Mouse (Mus musculus) lung, postnatal 0 days (tissue): ENCODE measurements at regions not wholly inside any gene's neighbourhood (a gene's known extent, or its start where the extent isn't known, plus 50 kb on each side); places are given as distances from the start of the nearest gene placed in this dataset.

ENCODE experiments used
- CTCF ChIP-seq: IDR thresholded peaks from 2 replicates; pipeline ENCODE4 v1.5.1; 2016; ENCODE audit warnings: antibody characterized with exemption, mild to moderate bottlenecking
- EP300 ChIP-seq: IDR thresholded peaks from 2 replicates; pipeline ENCODE4 v1.6.1; 2016; ENCODE audit warnings: antibody characterized with exemption, mild to moderate bottlenecking, control low read depth

DNA sequence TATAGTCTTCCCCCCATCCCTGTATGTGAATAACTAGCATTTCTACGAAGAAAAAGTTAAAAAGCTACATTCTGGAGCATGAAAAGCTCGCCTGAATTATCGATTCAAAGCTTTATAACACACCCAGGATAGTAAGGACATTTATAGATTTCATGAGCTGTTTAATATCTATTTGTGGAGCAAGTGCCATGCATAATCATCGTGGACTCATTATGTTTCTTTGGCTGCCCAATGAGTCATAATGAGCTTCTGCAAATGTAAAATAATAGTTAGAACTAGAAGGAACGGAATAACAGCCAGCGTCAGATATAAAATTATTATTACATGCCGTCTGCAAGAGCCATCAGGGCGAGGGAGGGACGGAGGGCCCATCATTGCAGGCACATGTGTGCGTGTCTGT lies 292.4 kb downstream of the Cd83 start:
- TF ChIP-seq EP300, result no peak
- TF ChIP-seq CTCF, result no peak
